Mouse (Mus musculus) stomach, embryonic 16.5 days (tissue): Measurements from ENCODE around the gene Vmn2r85. TPM values are rescaled to one million over a fixed set of nuclear protein-coding genes. Genes with fewer than 3 reads are reported as not detected.
"Not testable (repeated sequence)": the region's sequence is repeated elsewhere in the genome, so short reads cannot be mapped to it uniquely, and the experiment has no call there.

Experiments used
- ATAC-seq: fragments of 200-750 bp; cut with Nextera tagmentation; 2 replicates; pipeline ENCODE4 v1.8.0; 2017; ENCODE audit warnings: moderate number of reproducible peaks, moderate TSS enrichment; ENCODE audit not compliant: insufficient read depth, low FRiP score
- H3K27ac ChIP-seq: fragments of 300-500 bp; sonication (generic); 2 replicates; pipeline ENCODE4 v1.5.1; 2014; ENCODE audit warnings: low read length
- H3K27me3 ChIP-seq: fragments of 300-500 bp; sonication (generic); 2 replicates; pipeline ENCODE4 v1.6.1; 2014; ENCODE audit warnings: low read length, control low read depth, mixed read lengths; ENCODE audit not compliant: control insufficient read depth, insufficient read depth
- H3K36me3 ChIP-seq: fragments of 300-500 bp; sonication (generic); 2 replicates; pipeline ENCODE4 v1.6.1; 2014; ENCODE audit warnings: low read length; ENCODE audit not compliant: control insufficient read depth, insufficient read depth
- H3K4me1 ChIP-seq: fragments of 300-500 bp; sonication (generic); 2 replicates; pipeline ENCODE4 v1.6.1; 2014; ENCODE audit warnings: low read length, control low read depth, mixed read lengths; ENCODE audit not compliant: control insufficient read depth, insufficient read depth
- H3K4me2 ChIP-seq: fragments of 300-500 bp; sonication (generic); 2 replicates; pipeline ENCODE4 v1.6.1; 2014; ENCODE audit warnings: low read depth, low read length, mixed read lengths
- H3K4me3 ChIP-seq: fragments of 300-500 bp; sonication (generic); replicated peaks from 2 replicates; pipeline ENCODE4 v1.5.1; 2014; ENCODE audit warnings: mild to moderate bottlenecking, low read length
- H3K9ac ChIP-seq: fragments of 300-500 bp; sonication (generic); 2 replicates; pipeline ENCODE4 v1.6.1; 2014; ENCODE audit warnings: low read length
- H3K9me3 ChIP-seq: fragments of 300-500 bp; sonication (generic); replicated peaks from 2 replicates; pipeline ENCODE4 v1.6.1; 2016; ENCODE audit warnings: low read length, control low read depth; ENCODE audit not compliant: control insufficient read depth
- WGBS: fragments of 180-500 bp; shearing (Covaris S2); extraction: QIAGEN DNeasy Blood & Tissue Kit; methylation state at CpG from one replicate; pipeline ENCODE4 v1.1.7; 2014; 5-methylcytosine and 5-hydroxymethylcytosine counted together
- polyA plus RNA-seq: library from polyadenylated mRNA; unstranded; fragments of >200 nt; fragmentation: Nextera tagmentation; extraction: Ambion mirVana; gene quantifications from 2 replicates; pipeline ENCODE4 v1.2.1, GENCODE M21; 2015

Vmn2r85 gene
- polyA plus RNA-seq, 1 experiment from 2014 or later = not detected

DNA sequence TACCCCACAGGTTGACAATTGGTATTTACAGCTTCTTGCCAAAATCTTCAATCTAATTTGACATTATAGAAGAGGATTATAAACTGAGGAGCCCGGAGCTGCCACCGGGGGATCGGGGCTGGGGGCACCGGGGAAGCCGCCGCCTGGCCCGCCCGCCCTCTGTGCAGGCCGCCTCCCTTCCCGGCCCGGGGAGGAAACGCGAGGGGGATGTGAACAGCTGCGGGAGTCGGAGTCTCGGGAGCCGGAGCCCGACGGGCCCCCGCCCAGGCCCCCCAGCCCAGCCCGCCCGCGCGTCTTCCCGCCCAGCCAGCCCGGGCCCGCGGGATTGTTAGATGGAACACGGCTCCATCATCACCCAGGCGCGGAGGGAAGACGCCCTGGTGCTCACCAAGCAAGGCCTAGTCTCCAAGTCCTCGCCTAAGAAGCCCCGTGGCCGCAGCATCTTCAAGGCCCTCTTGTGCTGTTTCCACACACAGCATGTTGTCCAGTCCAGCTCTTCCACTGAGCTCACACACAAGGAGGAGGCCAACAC is 17.3 kb downstream of the Vmn2r85 start:
- H3K27ac ChIP-seq, H3K4me2 ChIP-seq: not testable (repeated sequence)
- 61% methylated on average over 18 of the region's 35 CpGs for WGBS

DNA sequence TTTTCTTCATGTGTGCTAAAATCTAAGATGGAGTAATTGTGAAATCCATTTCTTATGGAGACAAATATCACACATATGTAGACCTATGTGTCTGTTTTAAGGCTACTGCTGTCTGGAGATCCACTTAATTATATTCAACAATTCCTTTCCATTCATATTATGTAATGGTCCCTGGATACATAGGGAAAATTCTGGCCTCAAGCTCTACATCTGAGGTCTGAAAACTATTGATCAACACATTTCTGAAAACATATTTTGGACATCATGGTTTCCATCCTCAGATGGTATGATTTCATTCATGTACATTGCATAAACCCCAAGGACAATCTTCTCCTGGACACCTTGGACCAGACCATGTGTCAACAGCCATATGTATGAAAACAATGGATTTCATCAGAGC is 35.3 kb downstream of the Vmn2r85 start, which contains the start of gene Vmn2r84:
Gene Vmn2r84 (minus strand): TSS at position 101 of the 400 bp plus-strand sequence.
- H3K4me2 ChIP-seq = no peak within 1 kb of the TSS
- no peak within 1 kb of the TSS for H3K9ac ChIP-seq
- no peaks in the 10 kb centered on the region for H3K9me3 ChIP-seq
- no peak within 1 kb of the TSS for H3K27ac ChIP-seq
- no peaks in the 10 kb centered on the region for H3K4me1 ChIP-seq
- no peaks in the 10 kb centered on the region for H3K36me3 ChIP-seq
- ATAC-seq = no peak
- H3K4me3 ChIP-seq = no peak within 1 kb of the TSS
- no peaks in the 10 kb centered on the region for H3K27me3 ChIP-seq

More for the DNA sequence above, 17.3 kb downstream of the Vmn2r85 start:
- not testable (repeated sequence) for ATAC-seq, H3K4me1 ChIP-seq, H3K9ac ChIP-seq, H3K36me3 ChIP-seq, H3K27me3 ChIP-seq, H3K9me3 ChIP-seq, H3K4me3 ChIP-seq

DNA sequence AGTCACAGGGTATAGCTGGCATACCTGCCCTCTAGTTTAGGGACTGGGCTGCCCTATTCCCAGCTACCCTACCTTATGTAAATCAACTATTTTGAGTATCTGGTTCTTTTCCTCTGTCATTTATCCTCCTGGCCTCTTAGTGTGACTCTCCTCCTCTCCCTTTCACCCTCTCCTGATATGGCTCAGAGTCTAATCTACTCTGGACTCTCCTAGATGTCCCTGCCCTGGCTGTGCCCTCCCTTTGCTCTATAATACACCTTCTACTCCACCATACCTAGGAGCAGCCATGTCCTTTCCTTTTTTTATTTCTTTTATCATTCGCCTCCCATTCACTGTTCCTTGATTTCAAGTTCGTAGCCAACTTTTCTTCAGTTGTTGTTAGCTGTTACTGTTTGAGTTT is 54.4 kb downstream of the Vmn2r85 start:
- no peak overlapping the region for H3K9ac ChIP-seq
- ATAC-seq = no peak
- no peak overlapping the region for H3K4me2 ChIP-seq
- no peak overlapping the region for H3K27ac ChIP-seq
- H3K9me3 ChIP-seq = no peaks in the 10 kb centered on the region
- H3K36me3 ChIP-seq = no peaks in the 10 kb centered on the region
- H3K27me3 ChIP-seq = no peaks in the 10 kb centered on the region
- WGBS = 85% methylated on average over 2 of the region's 2 CpGs
- no peaks in the 10 kb centered on the region for H3K4me1 ChIP-seq
- H3K4me3 ChIP-seq = no peak overlapping the region

DNA sequence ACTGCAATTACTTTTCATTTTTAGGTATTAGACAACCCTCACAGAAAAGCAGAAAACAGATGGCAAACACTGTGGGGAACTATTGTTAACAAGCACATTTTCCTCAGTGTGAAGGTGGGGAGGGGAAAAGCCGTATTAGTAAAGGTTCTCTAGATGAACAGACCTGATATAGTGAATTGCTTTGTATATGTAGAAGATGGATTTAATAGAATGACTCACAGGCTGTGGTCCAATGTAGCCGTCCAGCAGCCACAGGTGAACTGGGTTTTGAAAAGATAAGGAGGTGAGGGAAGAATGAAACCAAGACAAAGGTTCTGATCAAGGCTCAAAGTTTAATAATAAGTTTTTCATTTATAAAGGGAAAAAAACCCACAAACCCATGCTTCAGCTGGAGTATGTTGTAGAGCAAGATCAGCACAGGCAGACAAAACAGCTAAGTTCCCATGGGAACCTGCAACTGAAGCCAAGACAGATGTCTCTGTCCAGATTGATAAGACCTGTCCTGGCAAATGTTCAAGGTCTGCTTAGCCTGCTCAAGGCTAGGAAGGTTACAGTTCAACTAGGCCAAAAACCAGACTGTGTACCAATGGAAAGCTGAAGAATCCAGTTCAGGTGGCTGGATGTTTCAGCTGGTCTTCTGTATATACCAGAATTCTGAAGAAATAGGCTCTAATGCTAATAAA is 56.9 kb downstream of the Vmn2r85 start:
- 73% methylated on average over 2 of the region's 2 CpGs for WGBS
- no peak overlapping the region for H3K4me3 ChIP-seq
- H3K9ac ChIP-seq = no peak overlapping the region
- H3K27me3 ChIP-seq = no peaks in the 10 kb centered on the region
- H3K36me3 ChIP-seq = no peaks in the 10 kb centered on the region
- H3K4me2 ChIP-seq = no peak overlapping the region
- peak; percentile 47; the same call in 1 of the 2 replicates for ATAC-seq
- no peaks in the 10 kb centered on the region for H3K9me3 ChIP-seq
- no peak overlapping the region for H3K27ac ChIP-seq
- no peaks in the 10 kb centered on the region for H3K4me1 ChIP-seq

DNA sequence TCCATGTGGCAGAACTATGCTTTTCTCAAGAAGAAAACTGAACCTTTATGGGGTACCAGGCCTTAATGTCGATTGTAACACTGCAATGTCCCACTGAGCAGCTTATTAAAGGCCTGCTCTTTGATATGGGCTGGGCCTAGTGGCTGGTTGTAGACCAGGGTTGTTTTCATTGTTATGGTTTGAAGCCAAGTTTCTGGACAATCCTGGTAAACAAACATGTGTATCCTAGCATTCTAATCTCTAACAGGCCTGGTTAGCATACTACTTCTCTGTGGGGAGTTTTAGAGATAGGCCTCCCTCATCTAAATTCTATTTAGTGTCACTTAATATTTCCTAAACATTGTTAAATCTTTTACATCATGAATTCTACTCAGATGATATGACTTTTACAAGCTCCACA is 57.9 kb downstream of the Vmn2r85 start:
- H3K9ac ChIP-seq = no peak overlapping the region
- no peaks in the 10 kb centered on the region for H3K36me3 ChIP-seq
- no peaks in the 10 kb centered on the region for H3K9me3 ChIP-seq
- no peak overlapping the region for H3K4me3 ChIP-seq
- WGBS = 51% methylated on average over 1 of the region's 1 CpGs
- no peaks in the 10 kb centered on the region for H3K27me3 ChIP-seq
- H3K4me1 ChIP-seq = no peaks in the 10 kb centered on the region
- H3K27ac ChIP-seq = no peak overlapping the region
- no peak for ATAC-seq
- no peak overlapping the region for H3K4me2 ChIP-seq

DNA sequence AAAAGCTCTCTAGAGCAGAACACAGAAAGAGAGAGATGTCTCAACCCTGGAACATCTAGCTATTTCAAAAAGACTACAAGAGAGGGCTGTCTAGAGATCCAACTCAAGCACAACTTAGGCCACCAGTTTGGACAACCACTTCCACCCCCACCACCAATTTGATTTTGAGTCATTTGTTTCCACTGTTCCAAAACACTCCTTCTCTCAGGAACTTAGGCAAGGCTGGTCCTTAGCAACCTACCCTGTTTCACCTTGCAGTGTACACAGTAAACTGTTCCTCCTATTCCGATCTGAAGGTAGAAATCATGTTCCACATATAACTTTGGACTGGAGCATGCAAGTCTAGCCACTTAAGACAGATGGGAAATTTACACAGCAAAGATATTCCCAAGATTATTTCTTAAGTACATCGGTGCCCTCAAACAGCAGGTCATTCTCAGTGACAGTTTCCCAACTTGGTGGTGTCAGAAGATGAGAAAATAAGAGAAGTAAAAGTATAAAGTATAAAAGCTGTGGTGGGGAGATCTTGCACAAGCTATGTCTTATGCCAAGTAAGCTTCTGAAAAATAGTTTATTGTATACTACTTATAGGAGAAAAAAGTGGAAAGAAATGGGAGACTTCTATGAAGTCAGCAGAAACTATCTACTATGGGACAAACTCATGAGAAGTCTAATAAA is 59.4 kb downstream of the Vmn2r85 start:
- Histone ChIP-seq H3K4me1 (no peaks in the 10 kb centered on the region), H3K9me3 (no peaks in the 10 kb centered on the region), H3K9ac (no peak overlapping the region), H3K36me3 (no peaks in the 10 kb centered on the region), H3K27ac (no peak overlapping the region), H3K4me3 (no peak overlapping the region), H3K27me3 (no peaks in the 10 kb centered on the region), H3K4me2 (no peak overlapping the region)
- WGBS = 84% methylated on average over 2 of the region's 2 CpGs
- ATAC-seq = no peak

DNA sequence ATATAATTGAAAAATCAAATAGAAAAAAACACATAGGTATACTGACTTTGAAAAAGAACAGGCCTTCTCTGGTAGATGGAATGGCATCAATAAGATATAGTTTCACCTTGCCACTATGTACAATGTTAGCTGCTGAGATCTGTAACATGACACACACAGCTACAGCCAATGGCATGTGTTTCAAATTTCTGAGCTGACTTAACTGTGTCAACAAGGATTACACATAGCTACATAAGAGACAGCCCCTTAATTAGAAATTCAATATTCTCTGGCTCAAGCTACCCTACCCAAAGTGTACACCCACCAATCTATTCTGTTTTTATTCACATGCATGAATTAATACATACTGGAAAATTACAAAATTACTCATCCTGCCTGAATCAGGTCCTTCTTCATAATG is 61.1 kb downstream of the Vmn2r85 start:
- H3K4me3 ChIP-seq = no peak overlapping the region
- ATAC-seq = no peak
- H3K4me2 ChIP-seq = no peak overlapping the region
- no peak overlapping the region for H3K9ac ChIP-seq
- H3K9me3 ChIP-seq = no peaks in the 10 kb centered on the region
- H3K27ac ChIP-seq = no peak overlapping the region
- H3K36me3 ChIP-seq = no peaks in the 10 kb centered on the region
- no peaks in the 10 kb centered on the region for H3K27me3 ChIP-seq
- H3K4me1 ChIP-seq = no peaks in the 10 kb centered on the region

DNA sequence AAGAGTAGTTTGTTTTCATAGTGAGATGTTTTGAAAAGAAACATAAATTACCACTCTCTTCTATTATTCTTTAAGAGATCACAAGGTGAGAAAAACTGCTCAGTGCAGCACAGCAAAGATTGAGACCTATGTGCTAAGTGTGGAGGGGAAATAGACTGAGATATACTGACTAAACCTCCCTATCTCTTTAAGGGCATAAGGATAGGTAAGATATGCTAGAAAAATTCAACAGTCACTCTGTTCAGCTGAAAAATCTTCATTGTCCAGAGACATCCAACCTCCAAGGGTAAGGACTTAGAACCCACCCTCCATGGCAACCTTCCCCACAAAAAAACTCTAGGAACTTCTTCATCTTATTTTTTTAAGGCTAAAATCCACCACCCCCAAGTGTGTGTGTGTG is 64.7 kb downstream of the Vmn2r85 start:
- no peaks in the 10 kb centered on the region for H3K4me1 ChIP-seq
- H3K9me3 ChIP-seq = no peaks in the 10 kb centered on the region
- no peak overlapping the region for H3K4me2 ChIP-seq
- H3K4me3 ChIP-seq = no peak overlapping the region
- H3K36me3 ChIP-seq = no peaks in the 10 kb centered on the region
- ATAC-seq = no peak
- H3K27me3 ChIP-seq = no peaks in the 10 kb centered on the region
- no peak overlapping the region for H3K27ac ChIP-seq
- no peak overlapping the region for H3K9ac ChIP-seq
